Mouse (Mus musculus) MEL (cell line): ENCODE results near the gene Gfra1. TPM values are rescaled to one million over a fixed set of nuclear protein-coding genes. Genes with fewer than 3 reads are reported as not detected.

ENCODE experiments used
- DNase-seq: peaks from one replicate; pipeline ENCODE4 v3.0.0; 2011; ENCODE audit warnings: low read depth, low spot score
- H3K27ac ChIP-seq: 2 replicates; pipeline ENCODE4 v1.5.1; 2012; ENCODE audit warnings: low read depth, mild to moderate bottlenecking, control low read depth, low read length, moderate library complexity; ENCODE audit not compliant: control insufficient read depth
- H3K27me3 ChIP-seq, 2 experiments: fragments of 150-350 bp in 1 of 2; sonication (generic) in 1 of 2; 2 replicates each; pipeline ENCODE4 v1.6.1; 2012; ENCODE audit warnings: low read length in 2 of 2, mild to moderate bottlenecking in 2 of 2, improper control_type of control experiment in 1 of 2, moderate library complexity in 1 of 2; ENCODE audit not compliant: insufficient read depth in 2 of 2, control insufficient read depth in 1 of 2
- H3K36me3 ChIP-seq, 2 experiments: 2 replicates each; pipeline ENCODE4 v1.6.1; 2012 to 2014; ENCODE audit warnings: low read length in 2 of 2, improper control_type of control experiment in 1 of 2, inconsistent platforms in 1 of 2, mild to moderate bottlenecking in 1 of 2; ENCODE audit not compliant: insufficient read depth in 2 of 2, control insufficient read depth in 1 of 2
- H3K4me1 ChIP-seq, 2 experiments: fragments of 150-350 bp in 1 of 2; sonication (generic) in 1 of 2; 2 replicates each; pipeline ENCODE4 v1.6.1; 2012; ENCODE audit warnings: low read length in 2 of 2, improper control_type of control experiment in 1 of 2, mild to moderate bottlenecking in 1 of 2; ENCODE audit not compliant: insufficient read depth in 2 of 2, control insufficient read depth in 1 of 2
- H3K4me3 ChIP-seq, 2 experiments: fragments of 150-350 bp in 1 of 2; sonication (generic) in 1 of 2; 2 replicates each; pipeline ENCODE4 v1.5.1; 2012; ENCODE audit warnings: low read depth in 2 of 2, low read length in 2 of 2, mild to moderate bottlenecking in 2 of 2, moderate library complexity in 2 of 2, control low read depth in 1 of 2, improper control_type of control experiment in 1 of 2; ENCODE audit not compliant: control insufficient read depth in 1 of 2, insufficient read depth in 1 of 2
- H3K79me2 ChIP-seq: 2 replicates; pipeline ENCODE4 v1.6.1; 2012; ENCODE audit warnings: mild to moderate bottlenecking, low read length, moderate library complexity; ENCODE audit not compliant: control insufficient read depth, poor library complexity, insufficient read depth
- H3K9ac ChIP-seq: 2 replicates; pipeline ENCODE4 v1.6.1; 2012; ENCODE audit warnings: low read depth, mild to moderate bottlenecking, control low read depth, low read length, moderate library complexity; ENCODE audit not compliant: control insufficient read depth, poor library complexity, severe bottlenecking
- H3K9me3 ChIP-seq: fragments of 150-350 bp; sonication (generic); replicated peaks from 2 replicates; pipeline ENCODE4 v1.6.1; 2012; ENCODE audit warnings: mild to moderate bottlenecking, low read length, improper control_type of control experiment, moderate library complexity; ENCODE audit not compliant: insufficient read depth
- CTCF ChIP-seq, 3 experiments: IDR thresholded peaks in 2 of 3; conservative IDR thresholded peaks in 1 of 3; 2 replicates each; pipeline ENCODE4 v1.5.1; 2011 to 2012; ENCODE audit warnings: low read length in 3 of 3, low read depth in 2 of 3, mild to moderate bottlenecking in 2 of 3, improper control_type of control experiment in 1 of 3, inconsistent platforms in 1 of 3, mixed read lengths in 1 of 3, moderate library complexity in 1 of 3; ENCODE audit not compliant: control insufficient read depth in 1 of 3, insufficient read depth in 1 of 3, poor library complexity in 1 of 3, severe bottlenecking in 1 of 3
- EP300 ChIP-seq, 2 experiments: IDR thresholded peaks; 2 replicates each; pipeline ENCODE4 v1.6.1; 2011; ENCODE audit warnings: improper control_type of control experiment in 2 of 2, low read length in 2 of 2, low read depth in 1 of 2, mild to moderate bottlenecking in 1 of 2
- ETS1 ChIP-seq: IDR thresholded peaks from 2 replicates; pipeline ENCODE4 v1.6.1; 2012; ENCODE audit warnings: low read depth, mild to moderate bottlenecking, inconsistent platforms, low read length, improper control_type of control experiment, moderate library complexity
- GABPA ChIP-seq: IDR thresholded peaks from 2 replicates; pipeline ENCODE4 v1.6.1; 2012; ENCODE audit warnings: low read depth, mild to moderate bottlenecking, inconsistent platforms, low read length, improper control_type of control experiment, moderate library complexity
- MAZ ChIP-seq: IDR thresholded peaks from 2 replicates; pipeline ENCODE4 v1.6.1; 2012; ENCODE audit warnings: low read depth, mild to moderate bottlenecking, inconsistent platforms, low read length, improper control_type of control experiment
- MYB ChIP-seq: IDR thresholded peaks from 2 replicates; pipeline ENCODE4 v1.6.1; 2011; ENCODE audit warnings: mild to moderate bottlenecking, low read depth, low read length, improper control_type of control experiment
- POLR2AphosphoS2 ChIP-seq: IDR thresholded peaks from 2 replicates; pipeline ENCODE4 v1.6.1; 2011; ENCODE audit warnings: low read length, improper control_type of control experiment
- RAD21 ChIP-seq: IDR thresholded peaks from 2 replicates; pipeline ENCODE4 v1.6.1; 2011; ENCODE audit warnings: mild to moderate bottlenecking, low read depth, low read length, improper control_type of control experiment
- TAL1 ChIP-seq: IDR thresholded peaks from 2 replicates; pipeline ENCODE4 v1.6.1; 2012; ENCODE audit warnings: mild to moderate bottlenecking, inconsistent platforms, low read length, moderate library complexity, mixed read lengths
- TBP ChIP-seq: IDR thresholded peaks from 2 replicates; pipeline ENCODE4 v1.8.0; 2011; ENCODE audit warnings: low read depth, low read length, improper control_type of control experiment
- TCF12 ChIP-seq: IDR thresholded peaks from 2 replicates; pipeline ENCODE4 v1.6.1; 2014; ENCODE audit warnings: low read depth, mild to moderate bottlenecking, inconsistent platforms, low read length, improper control_type of control experiment, moderate library complexity
- USF1 ChIP-seq: IDR thresholded peaks from 2 replicates; pipeline ENCODE4 v1.6.1; 2014; ENCODE audit warnings: low read depth, mild to moderate bottlenecking, inconsistent platforms, low read length, improper control_type of control experiment, moderate library complexity
- ZKSCAN1 ChIP-seq: IDR thresholded peaks from 2 replicates; pipeline ENCODE4 v1.6.1; 2012; ENCODE audit warnings: low read depth, mild to moderate bottlenecking, inconsistent platforms, low read length, improper control_type of control experiment, moderate library complexity
- ZNF384 ChIP-seq: IDR thresholded peaks from 2 replicates; pipeline ENCODE4 v1.6.1; 2012; ENCODE audit warnings: low read depth, mild to moderate bottlenecking, inconsistent platforms, low read length, improper control_type of control experiment
- polyA plus RNA-seq, 2 experiments: library from polyadenylated mRNA; stranded (reverse) in 1 of 2; unstranded in 1 of 2; fragments of >175 nt in 1 of 2; fragments of >200 nt in 1 of 2; gene quantifications; 2 replicates each; pipeline versions ENCODE4 v1.2.1 to v1.2.4; 2012; ENCODE audit warnings: low replicate concordance in 2 of 2, low read depth in 1 of 2; ENCODE audit not compliant: insufficient read length in 2 of 2, insufficient read depth in 1 of 2, missing spikeins in 1 of 2
- total RNA-seq: library from RNA; depleted of rRNA; stranded (reverse); fragments of 300-350 nt; gene quantifications from 2 replicates; pipeline ENCODE4 v1.2.3, GENCODE M21; 2012

Gene Gfra1
- total and polyA plus RNA-seq, 3 experiments, result not detected

GRCm38 (mm10) chr19:58310334-58311315 lies 145.1 kb downstream of the Gfra1 start:
- Histone ChIP-seq H3K4me3 (no peak overlapping the region), H3K36me3 (no peaks in the 10 kb centered on the region), H3K4me1 (no peaks in the 10 kb centered on the region), H3K27ac (no peak overlapping the region), H3K79me2 (no peaks in the 10 kb centered on the region), H3K9ac (no peak overlapping the region), H3K27me3 (no peaks in the 10 kb centered on the region), H3K9me3 (no peaks in the 10 kb centered on the region)
- TF ChIP-seq ZNF384 (no peak), EP300 (IDR thresholded peaks at IDR 0.05; ENCODE audit: low read depth in 1 of 2, low read length in 2 of 2) (no peak)
- no peak for DNase-seq

GRCm38 (mm10) chr19:58309620-58310275 lies 146.0 kb downstream of the Gfra1 start:
- Histone ChIP-seq H3K9ac (no peak overlapping the region), H3K36me3 (no peaks in the 10 kb centered on the region), H3K4me3 (no peak overlapping the region), H3K27ac (no peak overlapping the region), H3K4me1 (no peaks in the 10 kb centered on the region), H3K27me3 (no peaks in the 10 kb centered on the region), H3K79me2 (no peaks in the 10 kb centered on the region), H3K9me3 (no peaks in the 10 kb centered on the region)
- TF ChIP-seq POLR2AphosphoS2 (no peak), TBP (no peak), TCF12 (no peak), MYB (no peak), USF1 (no peak), TAL1 (no peak), RAD21 (no peak), ETS1 (no peak), MAZ (no peak), ZKSCAN1 (no peak), GABPA (no peak), CTCF (IDR thresholded peaks at IDR 0.05 in 2 of 3, conservative IDR thresholded peaks at IDR 0.05 in 1 of 3; ENCODE audit: control insufficient read depth in 1 of 3, insufficient read depth in 1 of 3, low read depth in 2 of 3, low read length in 3 of 3, poor library complexity in 1 of 3, severe bottlenecking in 1 of 3) (no peak)
- DNase-seq, result no peak
